Mouse (Mus musculus): Measurements from ENCODE around the gene Hykk. TPM values are rescaled to one million over a fixed set of nuclear protein-coding genes. Genes with fewer than 3 reads are reported as not detected.

Gene Hykk
- polyA plus RNA-seq (2015; fragmentation: Nextera tagmentation; extraction: Ambion mirVana): 2.0 and 2.2 TPM in 2 replicates

GRCm38 (mm10) chr9:54917010-54917677 lies at the start of gene Hykk:
Gene Hykk, plus strand, starts transcription at chr9:54917283.
- WGBS: under 1% methylated on average over 34 of the region's 34 CpGs
- Histone ChIP-seq H3K4me3 (peak within 1 kb of the TSS; percentile 74), H3K9me3 (no peaks in the 10 kb centered on the region), H3K27ac (peak within 1 kb of the TSS; percentile 54; the same call in 1 of the 2 replicates), H3K4me2 (peak within 1 kb of the TSS; percentile 97), H3K4me1 (peaks cover 12% of the 10 kb centered on the region), H3K9ac (peak within 1 kb of the TSS; percentile 50), H3K27me3 (replicated peaks) (no peaks in the 10 kb centered on the region), H3K36me3 (replicated peaks) (no peaks in the 10 kb centered on the region)
- ATAC-seq (replicated peaks): peak; percentile 100

- Histone ChIP-seq H3K9ac (no peak overlapping the region), H3K27ac (no peak overlapping the region), H3K9me3 (no peaks in the 10 kb centered on the region), H3K4me1 (no peaks in the 10 kb centered on the region), H3K36me3 (replicated peaks) (peaks cover 18% of the 10 kb centered on the region), H3K27me3 (replicated peaks) (no peaks in the 10 kb centered on the region), H3K4me3 (no peak overlapping the region), H3K4me2 (no peak overlapping the region)
- 100% methylated on average over 1 of the region's 1 CpGs for WGBS
- no peak for ATAC-seq (replicated peaks)
Measured at GRCm38 (mm10) chr9:54878759-54879158, 38.3 kb upstream of the Hykk start.

GRCm38 (mm10) chr9:54892111-54892510 lies 25.0 kb upstream of the Hykk start:
- no peaks in the 10 kb centered on the region for H3K4me1 ChIP-seq
- no peak for ATAC-seq (replicated peaks)
- H3K9me3 ChIP-seq: no peaks in the 10 kb centered on the region
- H3K9ac ChIP-seq: no peak overlapping the region
- 87% methylated on average over 4 of the region's 4 CpGs for WGBS
- H3K4me2 ChIP-seq: no peak overlapping the region
- H3K27ac ChIP-seq: no peak overlapping the region
- no peaks in the 10 kb centered on the region for H3K27me3 ChIP-seq (replicated peaks)
- peaks cover 39% of the 10 kb centered on the region for H3K36me3 ChIP-seq (replicated peaks)
- H3K4me3 ChIP-seq: no peak overlapping the region

- no peak overlapping the region for H3K27ac ChIP-seq
- no peak overlapping the region for H3K4me2 ChIP-seq
- no peaks in the 10 kb centered on the region for H3K4me1 ChIP-seq
- H3K36me3 ChIP-seq (replicated peaks): peaks cover 43% of the 10 kb centered on the region
- no peaks in the 10 kb centered on the region for H3K9me3 ChIP-seq
- ATAC-seq (replicated peaks): no peak
- H3K9ac ChIP-seq: no peak overlapping the region
- no peaks in the 10 kb centered on the region for H3K27me3 ChIP-seq (replicated peaks)
- WGBS: 88% methylated on average over 3 of the region's 3 CpGs
- no peak overlapping the region for H3K4me3 ChIP-seq
Measured at GRCm38 (mm10) chr9:54897097-54897496, 20.0 kb upstream of the Hykk start.

- Histone ChIP-seq H3K27ac (no peak overlapping the region), H3K9ac (no peak overlapping the region), H3K27me3 (replicated peaks) (no peaks in the 10 kb centered on the region), H3K4me3 (no peak overlapping the region), H3K4me1 (no peaks in the 10 kb centered on the region), H3K9me3 (no peaks in the 10 kb centered on the region), H3K4me2 (no peak overlapping the region), H3K36me3 (replicated peaks) (peaks cover 24% of the 10 kb centered on the region)
- no peak for ATAC-seq (replicated peaks)
- 94% methylated on average over 5 of the region's 5 CpGs for WGBS
Measured at GRCm38 (mm10) chr9:54909446-54909845, 7.6 kb upstream of the Hykk start.

- WGBS: 72% methylated on average over 7 of the region's 7 CpGs
- no peak overlapping the region for H3K9ac ChIP-seq
- H3K36me3 ChIP-seq (replicated peaks): no peaks in the 10 kb centered on the region
- H3K4me1 ChIP-seq: peaks cover 12% of the 10 kb centered on the region
- no peaks in the 10 kb centered on the region for H3K9me3 ChIP-seq
- H3K27me3 ChIP-seq (replicated peaks): no peaks in the 10 kb centered on the region
- no peak overlapping the region for H3K4me2 ChIP-seq
- ATAC-seq (replicated peaks): no peak
- H3K4me3 ChIP-seq: no peak overlapping the region
- no peak overlapping the region for H3K27ac ChIP-seq
Measured at GRCm38 (mm10) chr9:54915576-54915975, 1.5 kb upstream of the Hykk start.

- Histone ChIP-seq H3K27ac (0 out of 2 replicates have a peak overlapping the region, but pooled peaks have one; percentile 35), H3K4me2 (peak overlapping the region; percentile 97), H3K4me1 (peaks cover 12% of the 10 kb centered on the region), H3K9ac (peak overlapping the region; percentile 9; the same call in 1 of the 2 replicates), H3K9me3 (no peaks in the 10 kb centered on the region), H3K27me3 (replicated peaks) (no peaks in the 10 kb centered on the region), H3K36me3 (replicated peaks) (no peaks in the 10 kb centered on the region), H3K4me3 (peak overlapping the region; percentile 74)
- 79% methylated on average over 8 of the region's 8 CpGs for WGBS
- ATAC-seq (replicated peaks): peak; percentile 19; the same call in 1 of the 2 replicates
Measured at GRCm38 (mm10) chr9:54916401-54916800, 682 bp upstream of the Hykk start.

GRCm38 (mm10) chr9:54918191-54918590 lies 1.1 kb downstream of the Hykk start:
- H3K36me3 ChIP-seq (replicated peaks): no peaks in the 10 kb centered on the region
- no peak overlapping the region for H3K4me3 ChIP-seq
- H3K4me2 ChIP-seq: peak overlapping the region; percentile 97; the same call in 1 of the 2 replicates
- H3K9ac ChIP-seq: no peak overlapping the region
- ATAC-seq (replicated peaks): no peak
- no peaks in the 10 kb centered on the region for H3K27me3 ChIP-seq (replicated peaks)
- H3K9me3 ChIP-seq: no peaks in the 10 kb centered on the region
- H3K4me1 ChIP-seq: peaks cover 12% of the 10 kb centered on the region
- no peak overlapping the region for H3K27ac ChIP-seq
- WGBS: 73% methylated on average over 2 of the region's 2 CpGs

GRCm38 (mm10) chr9:54918781-54919180 lies 1.7 kb downstream of the Hykk start:
- Histone ChIP-seq H3K4me1 (peaks cover 12% of the 10 kb centered on the region), H3K36me3 (replicated peaks) (no peaks in the 10 kb centered on the region), H3K27me3 (replicated peaks) (no peaks in the 10 kb centered on the region), H3K4me3 (no peak overlapping the region), H3K9ac (no peak overlapping the region), H3K9me3 (no peaks in the 10 kb centered on the region), H3K27ac (no peak overlapping the region), H3K4me2 (no peak overlapping the region)
- ATAC-seq (replicated peaks): no peak
- WGBS: 94% methylated on average over 5 of the region's 5 CpGs

- Histone ChIP-seq H3K36me3 (replicated peaks) (no peaks in the 10 kb centered on the region), H3K9ac (no peak overlapping the region), H3K9me3 (no peaks in the 10 kb centered on the region), H3K27me3 (replicated peaks) (no peaks in the 10 kb centered on the region), H3K4me2 (no peak overlapping the region), H3K4me3 (no peak overlapping the region), H3K4me1 (peaks cover 12% of the 10 kb centered on the region), H3K27ac (no peak overlapping the region)
- WGBS: 53% methylated on average over 4 of the region's 4 CpGs
- no peak for ATAC-seq (replicated peaks)
Measured at GRCm38 (mm10) chr9:54919946-54920345, 2.9 kb downstream of the Hykk start.

- no peaks in the 10 kb centered on the region for H3K27me3 ChIP-seq (replicated peaks)
Measured at GRCm38 (mm10) chr9:54930741-54931140, 13.7 kb downstream of the Hykk start.

GRCm38 (mm10) chr9:54931765-54932164 lies 14.7 kb downstream of the Hykk start:
- ATAC-seq (replicated peaks): no peak
- no peaks in the 10 kb centered on the region for H3K27me3 ChIP-seq (replicated peaks)
- no peaks in the 10 kb centered on the region for H3K36me3 ChIP-seq (replicated peaks)
- no peak overlapping the region for H3K4me2 ChIP-seq
- no peak overlapping the region for H3K4me3 ChIP-seq
- no peaks in the 10 kb centered on the region for H3K4me1 ChIP-seq
- no peak overlapping the region for H3K27ac ChIP-seq
- WGBS: 11% methylated on average over 1 of the region's 1 CpGs
- no peak overlapping the region for H3K9ac ChIP-seq
- no peaks in the 10 kb centered on the region for H3K9me3 ChIP-seq

More at GRCm38 (mm10) chr9:54930741-54931140, 13.7 kb downstream of the Hykk start:
- no peaks in the 10 kb centered on the region for H3K36me3 ChIP-seq (replicated peaks)
- 88% methylated on average over 1 of the region's 1 CpGs for WGBS
- H3K4me2 ChIP-seq: no peak overlapping the region
- no peak for ATAC-seq (replicated peaks)
- H3K4me1 ChIP-seq: no peaks in the 10 kb centered on the region
- no peak overlapping the region for H3K9ac ChIP-seq
- H3K27ac ChIP-seq: no peak overlapping the region
- no peaks in the 10 kb centered on the region for H3K9me3 ChIP-seq
- H3K4me3 ChIP-seq: no peak overlapping the region

- H3K9me3 ChIP-seq: no peaks in the 10 kb centered on the region
- no peak overlapping the region for H3K4me2 ChIP-seq
- H3K27ac ChIP-seq: no peak overlapping the region
- ATAC-seq (replicated peaks): no peak
- H3K36me3 ChIP-seq (replicated peaks): no peaks in the 10 kb centered on the region
- 90% methylated on average over 2 of the region's 2 CpGs for WGBS
- no peak overlapping the region for H3K9ac ChIP-seq
- no peak overlapping the region for H3K4me3 ChIP-seq
- no peaks in the 10 kb centered on the region for H3K4me1 ChIP-seq
- H3K27me3 ChIP-seq (replicated peaks): no peaks in the 10 kb centered on the region
Measured at GRCm38 (mm10) chr9:54932379-54932778, 15.3 kb downstream of the Hykk start.

All from midbrain, embryonic 15.5 days (tissue).